Mouse (Mus musculus) MEL (cell line): ENCODE measurements at regions not wholly inside any gene's neighbourhood (a gene's known extent, or its start where the extent isn't known, plus 50 kb on each side); places are given as distances from the start of the nearest gene placed in this dataset.

Experiments
- DNase-seq: peaks from one replicate; pipeline ENCODE4 v3.0.0; 2011; ENCODE audit warnings: low read depth, low spot score
- H3K27ac ChIP-seq: 2 replicates; pipeline ENCODE4 v1.5.1; 2012; ENCODE audit warnings: low read depth, mild to moderate bottlenecking, control low read depth, low read length, moderate library complexity; ENCODE audit not compliant: control insufficient read depth
- H3K27me3 ChIP-seq, 2 experiments: fragments of 150-350 bp in 1 of 2; sonication (generic) in 1 of 2; 2 replicates each; pipeline ENCODE4 v1.6.1; 2012; ENCODE audit warnings: low read length in 2 of 2, mild to moderate bottlenecking in 2 of 2, improper control_type of control experiment in 1 of 2, moderate library complexity in 1 of 2; ENCODE audit not compliant: insufficient read depth in 2 of 2, control insufficient read depth in 1 of 2
- H3K36me3 ChIP-seq, 2 experiments: 2 replicates each; pipeline ENCODE4 v1.6.1; 2012 to 2014; ENCODE audit warnings: low read length in 2 of 2, improper control_type of control experiment in 1 of 2, inconsistent platforms in 1 of 2, mild to moderate bottlenecking in 1 of 2; ENCODE audit not compliant: insufficient read depth in 2 of 2, control insufficient read depth in 1 of 2
- H3K4me1 ChIP-seq, 2 experiments: fragments of 150-350 bp in 1 of 2; sonication (generic) in 1 of 2; 2 replicates each; pipeline ENCODE4 v1.6.1; 2012; ENCODE audit warnings: low read length in 2 of 2, improper control_type of control experiment in 1 of 2, mild to moderate bottlenecking in 1 of 2; ENCODE audit not compliant: insufficient read depth in 2 of 2, control insufficient read depth in 1 of 2
- H3K4me3 ChIP-seq, 2 experiments: fragments of 150-350 bp in 1 of 2; sonication (generic) in 1 of 2; 2 replicates each; pipeline ENCODE4 v1.5.1; 2012; ENCODE audit warnings: low read depth in 2 of 2, low read length in 2 of 2, mild to moderate bottlenecking in 2 of 2, moderate library complexity in 2 of 2, control low read depth in 1 of 2, improper control_type of control experiment in 1 of 2; ENCODE audit not compliant: control insufficient read depth in 1 of 2, insufficient read depth in 1 of 2
- H3K79me2 ChIP-seq: 2 replicates; pipeline ENCODE4 v1.6.1; 2012; ENCODE audit warnings: mild to moderate bottlenecking, low read length, moderate library complexity; ENCODE audit not compliant: control insufficient read depth, poor library complexity, insufficient read depth
- H3K9ac ChIP-seq: 2 replicates; pipeline ENCODE4 v1.6.1; 2012; ENCODE audit warnings: low read depth, mild to moderate bottlenecking, control low read depth, low read length, moderate library complexity; ENCODE audit not compliant: control insufficient read depth, poor library complexity, severe bottlenecking
- H3K9me3 ChIP-seq: fragments of 150-350 bp; sonication (generic); replicated peaks from 2 replicates; pipeline ENCODE4 v1.6.1; 2012; ENCODE audit warnings: mild to moderate bottlenecking, low read length, improper control_type of control experiment, moderate library complexity; ENCODE audit not compliant: insufficient read depth
- CHD2 ChIP-seq: IDR thresholded peaks from 2 replicates; pipeline ENCODE4 v1.6.1; 2011; ENCODE audit warnings: low read length, improper control_type of control experiment
- CTCF ChIP-seq, 3 experiments: IDR thresholded peaks in 2 of 3; conservative IDR thresholded peaks in 1 of 3; 2 replicates each; pipeline ENCODE4 v1.5.1; 2011 to 2012; ENCODE audit warnings: low read length in 3 of 3, low read depth in 2 of 3, mild to moderate bottlenecking in 2 of 3, improper control_type of control experiment in 1 of 3, inconsistent platforms in 1 of 3, mixed read lengths in 1 of 3, moderate library complexity in 1 of 3; ENCODE audit not compliant: control insufficient read depth in 1 of 3, insufficient read depth in 1 of 3, poor library complexity in 1 of 3, severe bottlenecking in 1 of 3
- ETS1 ChIP-seq: IDR thresholded peaks from 2 replicates; pipeline ENCODE4 v1.6.1; 2012; ENCODE audit warnings: low read depth, mild to moderate bottlenecking, inconsistent platforms, low read length, improper control_type of control experiment, moderate library complexity
- GABPA ChIP-seq: IDR thresholded peaks from 2 replicates; pipeline ENCODE4 v1.6.1; 2012; ENCODE audit warnings: low read depth, mild to moderate bottlenecking, inconsistent platforms, low read length, improper control_type of control experiment, moderate library complexity
- JUND ChIP-seq: IDR thresholded peaks from 2 replicates; pipeline ENCODE4 v1.6.1; 2011; ENCODE audit warnings: low read depth, mild to moderate bottlenecking, improper control_type of control experiment, low read length
- MAZ ChIP-seq: IDR thresholded peaks from 2 replicates; pipeline ENCODE4 v1.6.1; 2012; ENCODE audit warnings: low read depth, mild to moderate bottlenecking, inconsistent platforms, low read length, improper control_type of control experiment
- MEF2A ChIP-seq: IDR thresholded peaks from 2 replicates; pipeline ENCODE4 v1.6.1; 2014; ENCODE audit warnings: low read depth, mild to moderate bottlenecking, inconsistent platforms, low read length, improper control_type of control experiment; ENCODE audit not compliant: poor library complexity, insufficient replicate concordance, severe bottlenecking; ENCODE audit errors: extremely low read depth
- MXI1 ChIP-seq: IDR thresholded peaks from 2 replicates; pipeline ENCODE4 v1.6.1; 2011; ENCODE audit warnings: mild to moderate bottlenecking, low read depth, low read length, improper control_type of control experiment
- POLR2A ChIP-seq, 2 experiments: IDR thresholded peaks; 2 replicates each; pipeline ENCODE4 v1.6.1; 2011 to 2012; ENCODE audit warnings: low read length in 2 of 2, mild to moderate bottlenecking in 2 of 2, control low read depth in 1 of 2, improper control_type of control experiment in 1 of 2, low read depth in 1 of 2, moderate library complexity in 1 of 2; ENCODE audit not compliant: control insufficient read depth in 1 of 2, insufficient read depth in 1 of 2, poor library complexity in 1 of 2
- POLR2AphosphoS5 ChIP-seq: IDR thresholded peaks from 2 replicates; pipeline ENCODE4 v1.6.1; 2012; ENCODE audit warnings: low read depth, borderline replicate concordance, mild to moderate bottlenecking, inconsistent platforms, low read length, moderate library complexity, mixed read lengths
- RAD21 ChIP-seq: IDR thresholded peaks from 2 replicates; pipeline ENCODE4 v1.6.1; 2011; ENCODE audit warnings: mild to moderate bottlenecking, low read depth, low read length, improper control_type of control experiment
- RCOR1 ChIP-seq: IDR thresholded peaks from 2 replicates; pipeline ENCODE4 v1.6.1; 2012; ENCODE audit warnings: low read depth, mild to moderate bottlenecking, inconsistent platforms, low read length, improper control_type of control experiment
- SIN3A ChIP-seq: IDR thresholded peaks from 2 replicates; pipeline ENCODE4 v1.6.1; 2012; ENCODE audit warnings: low read length, improper control_type of control experiment, inconsistent platforms
- SMC3 ChIP-seq: IDR thresholded peaks from 2 replicates; pipeline ENCODE4 v1.6.1; 2011; ENCODE audit warnings: low read depth, low read length, improper control_type of control experiment
- TCF12 ChIP-seq: IDR thresholded peaks from 2 replicates; pipeline ENCODE4 v1.6.1; 2014; ENCODE audit warnings: low read depth, mild to moderate bottlenecking, inconsistent platforms, low read length, improper control_type of control experiment, moderate library complexity
- USF1 ChIP-seq: IDR thresholded peaks from 2 replicates; pipeline ENCODE4 v1.6.1; 2014; ENCODE audit warnings: low read depth, mild to moderate bottlenecking, inconsistent platforms, low read length, improper control_type of control experiment, moderate library complexity
- USF2 ChIP-seq, 2 experiments: IDR thresholded peaks; 2 replicates each; pipeline ENCODE4 v1.6.1; 2011 to 2012; ENCODE audit warnings: improper control_type of control experiment in 2 of 2, low read length in 2 of 2, borderline replicate concordance in 1 of 2, inconsistent platforms in 1 of 2, low read depth in 1 of 2, mild to moderate bottlenecking in 1 of 2; ENCODE audit not compliant: insufficient read depth in 1 of 2
- ZC3H11A ChIP-seq: IDR thresholded peaks from 2 replicates; pipeline ENCODE4 v1.6.1; 2012; ENCODE audit warnings: low read depth, mild to moderate bottlenecking, inconsistent platforms, low read length, improper control_type of control experiment

- no peaks in the 10 kb centered on the region for H3K79me2 ChIP-seq
- no peak for DNase-seq
- no peaks in the 10 kb centered on the region for H3K4me1 ChIP-seq
- TF ChIP-seq ETS1: no peak
- no peak for TF ChIP-seq JUND
- TF ChIP-seq USF1: no peak
- no peak for TF ChIP-seq USF2 (IDR thresholded peaks at IDR 0.05; ENCODE audit: borderline replicate concordance in 1 of 2, insufficient read depth in 1 of 2, low read depth in 1 of 2, low read length in 2 of 2)
- no peak for TF ChIP-seq POLR2AphosphoS5
- no peak for TF ChIP-seq TCF12
- no peak for TF ChIP-seq GABPA
- no peak for TF ChIP-seq CHD2
- TF ChIP-seq SMC3: no peak
- no peak for TF ChIP-seq POLR2A (IDR thresholded peaks at IDR 0.05; ENCODE audit: control insufficient read depth in 1 of 2, insufficient read depth in 1 of 2, low read depth in 1 of 2, low read length in 2 of 2, poor library complexity in 1 of 2)
- no peak for TF ChIP-seq ZC3H11A
- no peak for TF ChIP-seq RCOR1
- TF ChIP-seq MXI1: no peak
- TF ChIP-seq MAZ: no peak
- no peak for TF ChIP-seq MEF2A
- no peak for TF ChIP-seq RAD21
- TF ChIP-seq CTCF (IDR thresholded peaks at IDR 0.05 in 2 of 3, conservative IDR thresholded peaks at IDR 0.05 in 1 of 3; ENCODE audit: control insufficient read depth in 1 of 3, insufficient read depth in 1 of 3, low read depth in 2 of 3, low read length in 3 of 3, poor library complexity in 1 of 3, severe bottlenecking in 1 of 3): no peak
- TF ChIP-seq SIN3A: no peak
- H3K4me3 ChIP-seq: no peak overlapping the region
- H3K27ac ChIP-seq: no peak overlapping the region
- no peaks in the 10 kb centered on the region for H3K9me3 ChIP-seq
- no peaks in the 10 kb centered on the region; a peak in 1 of 4 replicates for H3K36me3 ChIP-seq
- no peak overlapping the region for H3K9ac ChIP-seq
- H3K27me3 ChIP-seq: no peaks in the 10 kb centered on the region
These were observed 68.1 kb upstream of the Ptgs2 start for GRCm38 (mm10) chr1:150031743-150032142.

DNA sequence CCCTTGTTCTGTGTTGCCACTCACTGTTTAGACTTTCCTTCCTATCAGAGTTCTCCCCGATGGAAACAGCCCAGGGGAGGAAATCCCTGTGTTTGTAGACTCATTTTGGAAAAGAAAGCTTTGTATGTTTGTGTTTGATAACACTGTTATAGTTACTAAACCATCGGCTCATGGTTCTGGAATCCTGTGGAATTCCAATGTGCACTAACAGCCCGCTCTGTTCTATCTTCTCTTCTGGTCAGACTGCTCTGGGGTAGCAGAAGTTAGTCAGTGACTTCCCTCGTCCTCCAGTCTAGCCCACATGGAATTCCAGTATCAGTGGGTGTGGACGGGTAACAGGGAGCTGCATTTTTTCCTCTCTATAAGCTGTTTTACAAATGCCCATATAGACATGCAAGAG, 66.2 kb upstream of the Pla2g4a start:
- no peaks in the 10 kb centered on the region for H3K27me3 ChIP-seq
- DNase-seq: no peak
- peaks cover 3 to 5% of the 10 kb centered on the region in 2 experiments; a peak in 3 of 4 replicates for H3K4me1 ChIP-seq
- no peak for TF ChIP-seq MXI1
- H3K27ac ChIP-seq: no peak overlapping the region
- no peak overlapping the region for H3K4me3 ChIP-seq
- H3K36me3 ChIP-seq: peaks cover 0 to 5% of the 10 kb centered on the region in 2 experiments; a peak in 2 of 4 replicates
- H3K9me3 ChIP-seq: no peaks in the 10 kb centered on the region
- H3K9ac ChIP-seq: no peak overlapping the region
- no peaks in the 10 kb centered on the region for H3K79me2 ChIP-seq
